Mouse (Mus musculus) hindlimb bud, embryonic 11.5 days (tissue): ENCODE measurements around the gene Myo7a.

Source experiments
- DNase-seq: peaks from one replicate; pipeline ENCODE4 v3.0.0-alpha.2; 2012; ENCODE audit warnings: low read depth, low spot score; ENCODE audit errors: extremely low spot score

The Myo7a gene

DNA sequence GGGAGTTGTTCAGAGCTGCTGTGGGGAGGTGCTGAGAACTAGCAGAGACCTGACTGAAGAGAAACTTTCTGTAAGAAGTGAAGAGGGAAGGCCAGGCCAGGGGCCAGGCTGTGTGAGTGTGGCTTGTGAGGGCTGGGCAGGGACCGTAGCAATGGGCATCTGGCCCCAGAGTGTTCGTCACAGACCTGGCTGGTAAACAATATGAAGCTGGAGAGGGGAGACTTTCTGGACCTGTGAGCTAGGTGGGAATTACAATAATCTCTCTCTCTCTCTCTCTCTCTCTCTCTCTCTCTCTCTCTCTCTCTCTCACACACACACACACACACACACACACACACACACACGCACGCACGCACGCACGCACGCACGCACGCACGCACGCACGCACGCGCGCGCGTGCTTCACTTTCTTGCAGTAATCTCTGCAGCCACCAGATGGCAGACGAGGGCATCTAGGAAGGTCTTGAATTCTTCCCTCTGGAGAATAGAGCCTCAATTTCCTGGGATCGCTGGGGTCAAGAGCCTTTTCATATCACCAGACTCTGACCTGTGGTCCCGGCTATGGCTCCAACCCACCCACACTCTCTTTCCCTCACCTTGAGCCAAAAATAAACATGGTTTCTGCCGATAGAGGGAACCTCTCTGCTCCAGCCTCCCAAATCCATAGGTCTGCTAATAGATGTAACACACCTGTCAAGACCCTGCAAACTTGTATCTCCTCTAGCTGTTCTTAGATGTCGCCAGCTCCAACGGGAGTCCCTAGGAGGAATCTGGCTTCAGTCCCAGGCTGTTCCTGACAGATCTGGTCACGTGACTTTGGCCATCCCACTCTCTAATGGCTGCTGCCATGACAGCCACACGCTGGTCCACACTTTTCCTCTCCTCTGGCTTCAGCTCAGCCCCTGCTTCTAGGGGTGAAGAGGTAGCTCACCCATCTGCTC lies 16.1 kb downstream of the Myo7a start:
- peak; percentile 72 for DNase-seq

DNA sequence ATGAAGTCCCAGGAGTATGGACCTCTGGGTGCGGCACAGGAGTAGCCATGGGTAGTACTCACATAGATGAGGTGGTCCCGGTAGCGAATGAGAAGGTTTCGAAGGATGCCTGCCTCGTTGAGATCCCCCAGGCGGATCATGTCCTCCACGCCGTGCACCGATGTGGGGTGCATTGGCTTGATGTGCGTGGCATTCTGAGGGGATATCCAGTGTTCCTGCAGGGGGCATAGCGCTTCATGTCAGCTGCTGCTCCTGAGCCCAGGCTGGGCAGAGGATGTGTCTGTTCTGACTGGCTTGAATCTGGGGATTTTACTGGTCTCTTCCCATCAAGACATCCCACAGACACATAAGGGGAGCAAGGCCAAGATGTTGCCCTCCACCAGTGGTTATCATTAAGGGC lies 16.8 kb downstream of the Myo7a start:
- no peak for DNase-seq

GRCm38 (mm10) chr7:98097557-98097956 lies 21.8 kb downstream of the Myo7a start:
- DNase-seq: no peak

DNA sequence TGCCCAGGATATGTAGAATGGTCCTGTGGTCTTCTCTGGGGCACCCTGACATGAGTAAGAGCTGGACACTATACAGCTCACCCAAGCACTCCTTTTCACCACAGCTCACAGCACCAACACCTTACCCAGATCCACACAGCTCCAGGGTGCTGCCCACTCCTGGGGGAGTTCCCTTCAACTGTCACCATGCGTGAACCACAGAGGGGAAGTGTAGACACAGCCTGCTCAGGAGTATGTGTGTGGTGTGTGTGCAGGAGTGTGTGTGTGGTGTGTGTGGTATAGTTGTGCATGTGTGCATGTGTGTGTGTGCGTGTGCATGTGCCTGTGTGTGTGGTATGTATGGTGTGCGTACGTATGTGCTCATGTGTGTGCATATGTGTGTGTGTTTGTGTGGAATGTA lies 23.5 kb downstream of the Myo7a start:
- DNase-seq: no peak

- DNase-seq: no peak
These were observed 33.0 kb downstream of the Myo7a start for GRCm38 (mm10) chr7:98086346-98086745.

- no peak for DNase-seq
These were observed 34.0 kb downstream of the Myo7a start for GRCm38 (mm10) chr7:98085314-98085713.

- no peak for DNase-seq
These were observed 34.6 kb downstream of the Myo7a start for GRCm38 (mm10) chr7:98084541-98085293.

GRCm38 (mm10) chr7:98082376-98082775 lies 36.9 kb downstream of the Myo7a start:
- DNase-seq: no peak

DNA sequence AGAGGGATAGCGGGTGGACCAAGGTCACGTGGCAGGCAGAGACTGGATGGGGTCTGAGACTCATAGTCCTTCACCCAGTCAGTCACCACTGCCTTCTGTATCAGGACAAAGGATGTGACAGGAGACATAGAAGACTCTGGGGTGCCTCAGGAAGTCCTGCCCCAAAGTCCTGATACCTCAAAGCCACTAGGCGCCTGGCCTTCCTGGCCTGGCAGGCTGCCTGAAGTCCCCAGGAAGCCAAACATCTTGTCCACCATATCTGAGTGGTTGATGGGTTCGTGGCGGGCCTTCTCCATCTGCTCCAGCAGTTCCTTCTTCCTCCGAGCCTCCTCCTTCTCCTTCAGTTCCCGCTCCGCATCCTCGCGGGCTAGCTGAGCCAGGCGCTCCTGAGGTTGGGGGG lies 41.9 kb downstream of the Myo7a start:
- no peak for DNase-seq

GRCm38 (mm10) chr7:98071620-98072019 lies 47.7 kb downstream of the Myo7a start:
- peak; percentile 31 for DNase-seq

DNA sequence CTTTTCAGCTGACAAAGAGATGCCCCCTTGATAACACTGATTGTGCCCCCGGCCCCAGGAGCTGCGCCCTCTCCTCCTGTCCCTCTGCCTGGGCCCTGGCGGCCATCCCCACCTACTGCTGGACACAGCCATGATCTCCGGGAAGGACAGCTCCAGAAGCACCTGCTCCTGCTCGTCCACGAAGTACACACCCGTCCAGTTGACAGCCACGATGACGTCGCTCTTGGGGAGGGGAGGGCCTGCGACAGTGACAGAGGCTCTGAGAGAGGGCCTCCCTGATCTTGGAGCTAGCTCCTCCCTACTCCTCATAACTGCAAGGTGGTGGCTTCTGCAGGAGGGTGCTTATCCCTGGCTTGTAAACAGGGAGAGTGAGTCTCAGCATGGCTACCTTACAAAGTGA lies 53.1 kb downstream of the Myo7a start:
- DNase-seq: no peak

- DNase-seq: no peak
These were observed 64.4 kb downstream of the Myo7a start for GRCm38 (mm10) chr7:98054942-98055341.

- no peak for DNase-seq
These were observed 64.9 kb downstream of the Myo7a start for GRCm38 (mm10) chr7:98054461-98054860.

DNA sequence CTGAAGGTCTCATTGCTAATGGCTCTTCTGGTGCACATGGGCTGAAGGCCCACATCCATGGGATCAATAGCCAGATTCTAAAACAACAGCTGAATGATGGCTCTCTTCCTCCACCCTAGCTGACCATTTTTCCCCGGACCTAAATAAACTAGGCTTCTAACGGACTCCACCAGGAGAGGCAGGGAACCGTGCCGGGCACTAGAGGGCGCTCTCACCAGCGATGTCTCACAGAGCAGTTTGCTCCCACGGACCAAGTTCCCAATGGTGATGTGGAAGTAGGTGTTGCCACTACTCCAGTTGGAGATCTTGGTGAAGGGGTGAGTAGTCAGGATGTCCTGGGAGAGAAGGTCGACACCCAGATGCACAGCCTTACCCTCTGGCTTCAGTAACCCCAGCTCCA lies 67.3 kb downstream of the Myo7a start:
- DNase-seq: no peak

DNA sequence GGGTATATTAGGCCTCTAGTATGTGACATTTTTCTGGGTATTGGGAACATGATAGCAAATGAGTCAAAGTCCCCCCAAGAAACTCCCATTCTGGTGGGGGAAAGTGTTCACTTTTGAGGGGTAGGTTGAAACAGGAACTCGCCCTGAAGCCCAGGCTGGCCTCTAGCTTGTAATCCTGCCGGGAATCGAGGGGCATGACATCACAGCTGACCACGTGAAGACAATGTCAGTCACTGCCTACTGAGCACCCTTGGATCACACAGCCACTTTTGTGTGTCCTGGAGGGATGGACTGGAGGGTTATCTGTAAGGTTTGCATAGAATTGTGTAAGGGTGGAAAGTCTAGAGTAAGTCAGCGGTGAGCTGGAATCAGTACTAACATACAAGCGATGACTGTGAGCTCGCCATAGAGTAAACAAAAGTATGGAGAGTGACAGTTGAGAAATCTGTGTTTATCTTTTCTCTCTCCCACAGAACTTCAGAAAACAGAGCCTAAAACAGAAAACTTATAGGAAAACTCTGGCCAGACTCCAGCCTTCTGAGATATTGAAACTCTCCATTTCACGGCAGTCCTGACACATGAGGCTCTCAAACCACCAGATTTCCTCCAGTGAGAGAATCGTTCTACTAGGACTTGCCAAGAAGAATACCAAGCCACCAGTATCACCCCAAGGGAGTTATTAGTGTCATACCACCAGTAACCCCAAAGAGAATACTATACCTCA lies 71.1 kb downstream of the Myo7a start:
- no peak for DNase-seq

- DNase-seq: no peak
These were observed 116.7 kb downstream of the Myo7a start for GRCm38 (mm10) chr7:98002617-98003016.
